Mouse (Mus musculus) brain, embryonic 14.5 days (tissue): ENCODE measurements around the gene Gbf1. TPM values are rescaled to one million over a fixed set of nuclear protein-coding genes. Genes with fewer than 3 reads are reported as not detected.

Source experiments
- DNase-seq: peaks from one replicate; pipeline ENCODE4 v3.0.0-alpha.2; 2011; ENCODE audit warnings: low read depth
- CTCF ChIP-seq: fragments of 200-500 bp; IDR thresholded peaks from 2 replicates; pipeline ENCODE4 v1.5.1; 2012; ENCODE audit warnings: inconsistent platforms, mild to moderate bottlenecking, moderate library complexity, borderline replicate concordance; ENCODE audit not compliant: insufficient read depth, insufficient read length; ENCODE audit errors: extremely low read depth
- POLR2A ChIP-seq: fragments of 200-500 bp; IDR thresholded peaks from 2 replicates; pipeline ENCODE4 v1.6.1; 2012; ENCODE audit warnings: mild to moderate bottlenecking, inconsistent platforms, borderline replicate concordance; ENCODE audit not compliant: poor library complexity, insufficient read depth, insufficient read length, severe bottlenecking; ENCODE audit errors: extremely low read depth
- polyA plus RNA-seq: library from polyadenylated mRNA; depleted of rRNA; stranded (reverse); fragments of >200 nt; gene quantifications from 2 replicates; pipeline ENCODE4 v1.2.3, GENCODE M21; 2012

The Gbf1 gene
- polyA plus RNA-seq, 1 experiment = 106 TPM

GRCm38 (mm10) chr19:46307781-46308180 is 155.5 kb downstream of the Gbf1 start:
- TF ChIP-seq POLR2A = no peak
- TF ChIP-seq CTCF = no peak
- no peak for DNase-seq

GRCm38 (mm10) chr19:46308303-46308702 is 156.0 kb downstream of the Gbf1 start:
- TF ChIP-seq POLR2A (no peak), CTCF (no peak)
- DNase-seq = no peak

- peak; percentile 94 for TF ChIP-seq CTCF
- TF ChIP-seq POLR2A = no peak
- DNase-seq = peak; percentile 95
These were observed 156.6 kb downstream of the Gbf1 start for GRCm38 (mm10) chr19:46308706-46309435.

GRCm38 (mm10) chr19:46309651-46310305 is 157.5 kb downstream of the Gbf1 start:
- TF ChIP-seq POLR2A (no peak), CTCF (no peak)
- DNase-seq = no peak

GRCm38 (mm10) chr19:46310312-46310865 is 158.1 kb downstream of the Gbf1 start:
- TF ChIP-seq POLR2A (no peak), CTCF (no peak)
- DNase-seq = no peak

GRCm38 (mm10) chr19:46311341-46311740 is 159.0 kb downstream of the Gbf1 start:
- no peak for DNase-seq
- TF ChIP-seq CTCF (no peak), POLR2A (no peak)

- TF ChIP-seq POLR2A (no peak), CTCF (no peak)
- DNase-seq = no peak
These were observed 160.3 kb downstream of the Gbf1 start for GRCm38 (mm10) chr19:46312566-46312965.

- no peak for DNase-seq
- TF ChIP-seq CTCF = no peak
- TF ChIP-seq POLR2A = no peak
These were observed 160.8 kb downstream of the Gbf1 start for GRCm38 (mm10) chr19:46313116-46313515.

- TF ChIP-seq CTCF = no peak
- TF ChIP-seq POLR2A = no peak
- no peak for DNase-seq
These were observed 161.3 kb downstream of the Gbf1 start for GRCm38 (mm10) chr19:46313591-46313990.

GRCm38 (mm10) chr19:46314151-46314601 is 161.9 kb downstream of the Gbf1 start:
- no peak for DNase-seq
- TF ChIP-seq POLR2A = no peak
- TF ChIP-seq CTCF = no peak

- no peak for DNase-seq
- no peak for TF ChIP-seq POLR2A
- TF ChIP-seq CTCF = no peak
These were observed 162.8 kb downstream of the Gbf1 start for GRCm38 (mm10) chr19:46314872-46315742.
